Mouse (Mus musculus) spleen, postnatal 10 days (tissue): ENCODE results near the gene Vstm2b.

Experiments
- DNase-seq, 2 experiments: peaks; one replicate each; pipeline ENCODE4 v3.0.0; 2021 to 2022; ENCODE audit warnings: low spot score in 2 of 2

The Vstm2b gene

GRCm38 (mm10) chr7:40898096-40898710 is at the start of gene Vstm2b:
Vstm2b (plus strand) TSS chr7:40898328.
- DNase-seq = no peak

DNA sequence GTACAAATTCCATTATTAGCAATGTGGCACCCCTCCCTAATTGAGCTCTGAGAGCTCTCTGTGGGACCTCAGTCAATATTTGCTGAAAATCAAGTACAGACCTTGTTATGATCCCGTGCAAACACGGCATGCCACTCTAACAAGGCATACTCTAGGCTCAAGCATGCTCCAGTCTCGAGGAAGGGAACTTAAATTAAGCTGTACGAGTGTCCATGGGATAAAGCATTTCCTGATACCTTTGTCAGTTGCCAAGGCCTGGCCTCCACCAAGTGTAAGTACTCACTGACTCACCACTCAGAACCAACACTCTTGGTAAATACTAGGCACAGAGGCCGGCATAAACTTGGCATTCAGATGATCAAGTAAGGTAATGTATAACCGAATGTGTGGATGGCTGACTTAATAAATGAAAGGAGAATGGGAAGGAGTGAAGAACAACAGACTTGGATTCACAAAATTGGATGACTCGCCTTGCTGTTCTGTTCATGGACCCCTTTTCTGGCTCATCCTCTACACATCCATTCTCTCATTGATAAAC is 42.0 kb upstream of the Vstm2b start:
- no peak for DNase-seq

- DNase-seq = no peak
These were observed 24.6 kb upstream of the Vstm2b start for GRCm38 (mm10) chr7:40873380-40873990.

- DNase-seq = no peak
These were observed 13.2 kb upstream of the Vstm2b start for GRCm38 (mm10) chr7:40884855-40885489.

DNA sequence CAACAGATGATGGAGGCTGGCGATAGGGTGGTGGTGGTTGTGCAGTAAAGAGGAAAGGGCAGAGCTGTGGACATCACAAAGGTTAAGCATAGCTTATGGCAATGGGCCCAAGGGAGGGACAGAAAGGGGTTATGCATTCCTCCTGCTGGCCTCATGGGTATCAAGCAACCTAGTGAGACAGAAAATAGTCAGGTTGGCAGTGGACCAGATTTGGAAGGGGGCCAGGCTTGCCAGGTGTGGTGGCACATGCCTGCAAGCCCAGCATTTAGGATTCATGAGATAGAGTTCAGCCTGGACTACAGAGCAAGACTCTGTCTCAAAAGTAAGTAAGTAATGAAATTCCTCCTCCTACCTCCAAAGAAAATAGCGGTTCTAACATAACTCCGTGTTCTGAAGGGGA is 9.8 kb upstream of the Vstm2b start:
- no peak for DNase-seq

- DNase-seq = no peak
These were observed 1.2 kb upstream of the Vstm2b start for GRCm38 (mm10) chr7:40896964-40897363.

DNA sequence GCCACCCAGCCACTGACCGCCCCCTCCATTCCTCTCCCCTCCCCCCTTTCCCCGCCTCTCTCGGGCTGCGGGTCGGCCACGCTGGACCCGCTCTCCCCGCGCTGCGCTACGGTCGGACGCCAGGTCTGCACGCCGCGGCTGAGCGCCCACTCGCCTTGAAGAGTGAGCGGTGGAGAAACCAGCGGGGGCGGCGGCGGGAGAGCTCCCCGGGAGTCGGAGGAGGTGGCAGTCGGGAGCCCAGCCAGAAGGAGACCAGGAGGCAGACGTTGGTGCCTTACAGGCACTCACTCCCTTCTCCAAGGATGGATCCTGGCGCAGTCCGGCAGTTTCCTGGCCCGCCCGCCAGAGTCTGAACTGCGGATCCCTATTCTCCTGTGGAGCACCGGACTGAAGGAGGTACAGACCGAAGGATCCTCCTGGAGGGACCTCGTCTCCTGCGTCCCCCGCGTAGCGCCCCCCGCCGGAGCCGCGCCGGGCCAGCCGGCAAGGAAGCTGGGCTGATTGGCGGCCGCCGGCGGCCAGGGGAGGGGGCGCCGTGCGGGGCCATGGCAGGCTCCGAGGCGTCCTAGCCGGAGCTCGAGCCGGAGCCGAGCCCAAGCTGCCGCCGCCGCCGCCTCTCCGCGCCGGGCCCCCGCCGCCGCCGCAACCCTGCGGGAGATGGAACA is 715 bp downstream of the Vstm2b start:
- no peak for DNase-seq

DNA sequence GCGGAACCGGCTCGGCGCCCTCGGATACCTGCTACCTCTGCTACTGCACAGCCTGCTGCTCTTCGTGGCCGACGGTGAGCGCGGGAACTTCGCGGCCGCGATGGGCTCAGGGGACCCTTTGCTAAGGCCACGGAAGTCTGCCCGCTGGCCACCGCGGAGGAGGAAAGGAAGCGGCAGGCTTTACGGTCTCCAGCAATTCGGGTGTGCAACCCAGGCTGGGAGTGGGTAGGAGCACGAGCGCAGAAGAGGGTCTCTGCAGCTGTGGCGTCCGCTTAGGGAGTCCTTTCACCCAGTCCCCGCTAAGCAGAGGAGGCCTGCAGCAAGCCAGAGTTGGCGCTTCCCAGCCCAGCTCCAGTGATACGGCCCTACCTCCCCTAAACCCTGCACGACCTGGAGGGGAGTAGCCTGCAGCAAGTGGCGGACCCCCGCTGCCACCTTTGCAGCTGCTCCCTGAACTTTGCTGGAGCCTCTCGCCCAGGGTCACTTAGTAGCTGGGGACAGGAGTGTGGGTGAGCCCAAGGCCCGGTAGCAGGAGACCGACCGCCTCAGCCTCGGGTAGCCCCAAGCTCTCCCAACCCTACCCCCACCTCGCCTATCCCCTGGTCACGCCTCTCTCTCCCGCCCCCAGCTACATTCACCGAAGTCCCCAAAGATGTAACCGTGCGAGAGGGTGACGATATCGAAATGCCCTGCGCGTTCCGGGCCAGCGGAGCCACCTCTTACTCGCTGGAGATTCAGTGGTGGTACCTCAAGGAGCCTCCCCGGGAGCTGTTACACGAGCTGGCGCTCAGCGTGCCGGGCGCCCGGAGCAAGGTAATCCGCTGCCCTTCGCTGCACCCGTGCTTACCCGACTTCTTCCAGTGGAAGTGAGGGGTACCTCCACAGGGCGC is 1.5 kb downstream of the Vstm2b start:
- DNase-seq = no peak

GRCm38 (mm10) chr7:40901201-40901600 is 3.1 kb downstream of the Vstm2b start:
- DNase-seq = no peak

GRCm38 (mm10) chr7:40902506-40902905 is 4.4 kb downstream of the Vstm2b start:
- no peak for DNase-seq

DNA sequence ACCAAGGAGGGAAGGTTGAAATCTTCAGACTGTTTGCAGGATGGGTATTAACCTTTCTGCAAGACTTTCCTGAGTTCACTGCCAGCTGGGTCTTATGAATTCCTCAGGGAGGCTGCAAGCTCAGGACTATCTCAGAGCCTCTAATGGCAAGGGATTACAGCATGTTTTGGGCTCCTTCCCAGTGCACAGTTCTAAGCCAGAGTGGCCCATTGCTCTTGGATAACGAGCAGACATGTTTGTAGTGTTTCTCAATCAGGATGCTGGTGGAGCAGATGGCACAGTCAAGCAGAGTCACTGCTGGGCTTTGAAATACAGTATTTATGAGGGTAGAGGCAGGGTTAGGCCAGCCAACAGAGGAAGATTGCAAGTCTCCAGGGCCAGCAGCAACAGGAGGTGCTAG is 8.4 kb downstream of the Vstm2b start:
- DNase-seq = no peak

GRCm38 (mm10) chr7:40916761-40917160 is 18.6 kb downstream of the Vstm2b start:
- no peak for DNase-seq

- DNase-seq = no peak
These were observed 22.0 kb downstream of the Vstm2b start for GRCm38 (mm10) chr7:40920118-40920517.

DNA sequence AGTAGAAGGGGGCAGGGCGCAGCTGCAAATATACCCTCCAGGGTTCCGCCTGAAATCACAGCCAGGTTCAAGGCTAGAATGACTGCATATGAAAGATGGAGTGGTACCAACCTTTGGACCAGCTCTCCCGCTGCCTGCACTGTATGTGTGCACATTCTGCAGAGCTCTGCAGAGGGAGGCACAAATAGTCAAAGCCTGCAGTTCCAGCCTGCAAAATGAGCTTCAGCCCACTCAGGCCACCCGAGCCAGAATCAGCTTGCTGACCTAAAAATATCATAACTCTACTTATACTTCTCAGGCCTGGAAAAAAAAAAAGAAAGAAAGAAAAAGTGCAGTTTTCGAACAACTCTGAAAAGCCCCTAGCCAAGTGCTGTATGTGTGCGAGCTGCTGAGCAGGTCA is 23.2 kb downstream of the Vstm2b start:
- no peak for DNase-seq

DNA sequence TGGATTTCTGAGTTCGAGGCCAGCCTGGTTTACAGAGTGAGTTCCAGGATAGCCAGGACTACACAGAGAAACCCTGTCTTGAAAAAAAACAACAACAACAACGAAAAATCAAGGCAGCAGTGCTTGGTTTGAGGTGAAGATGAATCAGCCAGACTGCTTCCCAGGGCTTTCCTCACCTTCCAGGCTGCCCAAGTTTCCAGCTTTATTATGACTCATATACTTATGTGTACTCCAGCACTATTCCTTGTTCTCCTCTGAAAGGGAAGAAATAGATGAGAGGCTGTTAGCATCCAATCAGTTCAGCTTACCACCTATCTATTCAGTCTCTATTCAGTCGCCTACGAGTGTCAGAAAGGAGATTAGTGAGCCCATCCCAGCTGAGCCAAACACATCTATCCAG is 24.7 kb downstream of the Vstm2b start:
- DNase-seq = no peak

DNA sequence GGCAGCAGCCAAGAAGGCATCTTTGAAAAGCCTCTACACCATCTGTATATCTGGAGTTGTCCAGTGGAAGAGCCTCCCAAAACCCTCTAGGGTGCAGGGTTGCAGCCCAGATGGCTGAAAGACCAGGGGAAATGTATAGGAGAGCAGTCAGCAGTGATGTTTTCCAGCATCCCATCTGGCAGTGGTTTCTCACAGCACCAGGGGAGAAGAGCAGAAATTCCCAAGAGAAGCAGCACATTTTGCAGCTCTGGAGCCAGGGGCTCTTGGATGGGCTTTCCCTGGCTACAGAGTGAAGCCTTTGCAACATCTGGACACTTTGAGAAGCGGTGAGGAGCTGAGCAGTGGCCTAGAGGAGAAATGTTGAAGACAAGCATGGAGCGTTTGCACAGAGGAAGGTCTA is 30.3 kb downstream of the Vstm2b start:
- no peak for DNase-seq

DNA sequence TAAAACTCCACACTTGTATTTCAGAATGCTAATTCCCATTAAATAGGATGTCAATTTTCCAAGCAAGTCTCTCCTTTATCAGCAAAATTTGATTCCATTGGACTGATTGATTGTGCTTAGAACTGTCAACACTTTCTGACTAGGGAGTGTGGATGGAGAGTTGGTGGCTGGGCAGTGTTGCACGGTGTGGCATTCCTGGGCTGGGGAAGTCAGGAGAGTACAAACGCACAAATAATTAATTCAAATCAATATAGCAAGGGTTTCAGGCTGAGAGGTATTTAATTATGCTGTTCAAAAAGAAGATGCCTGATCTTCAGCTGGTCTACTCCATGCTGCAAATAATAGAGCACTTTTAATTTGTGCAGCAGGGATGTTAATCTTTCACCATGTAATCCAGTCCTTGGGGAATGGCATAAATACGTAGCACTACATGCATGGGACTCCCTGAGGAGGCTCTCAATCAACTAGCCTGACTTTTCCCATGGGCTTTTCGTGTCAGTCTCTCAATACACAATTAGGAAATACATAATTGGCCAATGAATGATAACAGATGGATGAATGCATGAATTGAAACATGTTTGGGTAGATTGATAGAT is 38.6 kb downstream of the Vstm2b start:
- DNase-seq = no peak

- no peak for DNase-seq
These were observed 41.2 kb downstream of the Vstm2b start for GRCm38 (mm10) chr7:40939371-40939770.

- no peak for DNase-seq
These were observed 44.3 kb downstream of the Vstm2b start for GRCm38 (mm10) chr7:40942233-40942935.
